Mouse (Mus musculus) liver, embryonic 14.5 days (tissue): ENCODE measurements at regions not wholly inside any gene's neighbourhood (a gene's known extent, or its start where the extent isn't known, plus 50 kb on each side); places are given as distances from the start of the nearest gene placed in this dataset.

Experiments
- CTCF ChIP-seq: IDR thresholded peaks from 2 replicates; pipeline ENCODE4 v1.5.1; 2016; ENCODE audit warnings: antibody characterized with exemption, low read depth, control low read depth
- EP300 ChIP-seq: IDR thresholded peaks from 2 replicates; pipeline ENCODE4 v1.6.1; 2016; ENCODE audit warnings: antibody characterized with exemption, low read depth

DNA sequence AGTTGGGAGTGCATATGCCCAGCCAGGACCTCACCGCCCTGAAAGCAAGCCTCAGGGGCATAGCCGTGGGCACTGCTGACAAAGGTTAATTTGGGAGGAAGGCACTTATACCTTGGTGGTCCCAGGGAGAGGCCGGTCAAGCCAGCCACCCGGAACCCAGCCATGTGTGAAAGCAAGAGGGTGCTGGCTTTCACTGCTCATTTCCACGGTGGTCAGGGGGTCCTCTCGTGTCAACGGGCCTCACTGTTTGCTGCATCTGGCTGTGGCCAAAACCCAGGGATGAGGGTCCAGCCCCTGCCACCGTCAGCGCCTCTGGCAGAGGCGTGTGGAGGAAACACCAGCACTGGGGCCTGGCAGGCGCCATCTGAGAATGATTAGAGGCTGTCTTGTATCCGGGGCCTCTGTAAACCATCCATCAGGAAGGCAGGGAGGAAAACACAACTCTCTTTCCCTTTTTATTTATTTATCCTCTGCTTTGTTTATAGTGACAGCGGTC lies 238.7 kb downstream of the Cdc5l start:
- TF ChIP-seq EP300, result no peak
- TF ChIP-seq CTCF, result no peak
